Mouse (Mus musculus) CD8-positive naive resting alpha-beta T cell, adult 57 days (primary cell): ENCODE results near the gene Xirp1. TPM values are rescaled to one million over a fixed set of nuclear protein-coding genes. Genes with fewer than 3 reads are reported as not detected.

ENCODE experiments used
- total RNA-seq: library from RNA; stranded (reverse); gene quantifications from one replicate; pipeline ENCODE4 v1.2.4, GENCODE M21; 2023

Gene Xirp1
- not detected for total RNA-seq

DNA sequence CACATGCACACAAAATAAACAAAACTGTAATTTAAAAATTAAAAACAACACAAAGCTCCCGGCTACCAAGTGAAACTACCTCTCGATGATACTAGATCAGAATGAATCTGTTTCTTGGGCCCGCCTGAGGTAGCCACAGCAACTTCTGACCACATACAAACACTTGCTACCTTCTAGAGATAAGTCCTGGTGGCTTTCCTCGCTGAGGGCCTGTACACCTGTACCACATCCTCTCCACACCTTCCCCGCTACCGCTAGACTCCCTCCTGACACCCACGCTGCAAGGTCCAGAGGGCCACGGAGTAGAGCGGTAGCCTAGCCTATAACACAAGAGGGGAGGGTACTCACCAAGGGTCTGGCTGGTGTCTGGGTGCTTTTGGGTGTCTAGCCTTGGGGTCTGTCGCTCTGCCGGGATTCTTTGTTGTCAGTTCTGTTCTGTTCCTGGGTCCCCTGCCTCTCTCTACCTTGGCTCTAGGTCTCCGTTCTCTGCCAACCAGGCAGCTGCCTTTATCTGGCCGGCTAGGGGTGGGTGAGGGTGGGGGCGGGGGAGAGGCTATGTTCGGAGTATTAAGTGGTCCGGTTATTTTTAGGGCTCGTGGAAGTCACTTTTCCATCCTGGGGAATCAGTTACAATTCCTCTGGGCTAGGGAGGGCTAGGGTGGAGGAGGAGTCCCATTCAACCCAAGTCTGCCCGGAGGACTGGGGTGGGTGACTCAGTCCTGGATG, at the start of gene Xirp1:
Gene Xirp1, minus strand, starts transcription at position 513 of the 726 bp plus-strand sequence.

DNA sequence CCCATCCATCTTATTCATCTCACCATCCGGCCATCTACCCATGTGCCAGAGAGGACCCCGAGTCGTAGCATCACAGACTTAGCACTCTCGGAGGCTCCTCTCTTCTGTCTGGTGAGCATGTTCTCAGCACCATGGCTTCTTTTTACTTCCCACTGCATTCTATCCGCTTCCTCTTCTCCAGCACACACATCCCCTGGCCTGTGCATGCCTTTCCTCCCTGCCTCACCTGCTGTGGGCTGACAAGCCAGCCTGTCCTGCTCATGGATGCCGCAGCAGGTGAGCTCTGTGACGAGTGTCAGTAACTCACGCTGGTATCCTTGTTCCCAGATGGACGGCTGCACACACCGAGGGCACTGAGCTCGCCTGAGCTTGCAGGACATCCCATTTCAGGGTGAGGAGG, 46.4 kb upstream of the Xirp1 start, which contains the start of gene Cx3cr1:
Gene Cx3cr1, minus strand, starts transcription at position 101 of the 400 bp plus-strand sequence.

DNA sequence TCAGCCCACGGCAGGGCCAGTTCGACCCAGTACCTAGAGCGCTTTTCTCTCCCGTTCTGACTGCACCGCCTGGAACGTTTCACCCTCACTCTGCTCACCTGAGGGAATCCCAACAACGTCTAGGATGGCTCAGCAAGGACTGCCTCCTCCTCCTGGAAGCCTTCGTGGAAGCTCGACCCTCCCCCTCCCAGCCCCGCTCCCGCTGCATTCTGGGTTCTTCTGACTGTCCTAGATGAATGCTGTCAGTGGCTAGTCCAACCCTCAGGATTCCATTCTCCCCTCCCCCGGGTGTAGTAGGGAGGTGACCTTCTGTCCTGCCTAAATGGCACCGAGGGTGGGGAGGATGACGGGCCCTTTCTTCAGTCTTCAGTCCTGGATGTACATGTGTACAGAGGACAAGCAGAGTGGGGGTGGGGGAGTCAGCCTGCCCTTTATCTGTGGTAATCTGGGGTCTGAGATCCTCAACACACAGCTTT, 38.8 kb downstream of the Xirp1 start, which contains the start of gene Csrnp1:
Gene Csrnp1, minus strand, starts transcription at position 123 of the 476 bp plus-strand sequence.

Other genes starting within 250 kb of the Xirp1 start
- not detected for gene Scn11a, start 198.1 kb downstream of the Xirp1 start, total RNA-seq
- 79.9 TPM for gene Wdr48, start 128.7 kb downstream of the Xirp1 start, total RNA-seq
- gene Gorasp1, start 86.0 kb downstream of the Xirp1 start, total RNA-seq, result 2.1 TPM
- not detected for gene Ttc21a, start 86.0 kb downstream of the Xirp1 start, total RNA-seq
- 137 TPM for gene Csrnp1, start 38.9 kb downstream of the Xirp1 start, total RNA-seq
- gene Cx3cr1, start 46.3 kb upstream of the Xirp1 start, total RNA-seq, result 0.73 TPM
- gene Ccr8, start 68.5 kb upstream of the Xirp1 start, total RNA-seq, result not detected
- 28.2 TPM for gene Slc25a38, start 86.8 kb upstream of the Xirp1 start, total RNA-seq
- gene Rpsa, start 104.1 kb upstream of the Xirp1 start, total RNA-seq, result 3,338 TPM
- gene Mobp, start 126.1 kb upstream of the Xirp1 start, total RNA-seq, result not detected